Mouse (Mus musculus): Measurements from ENCODE around the gene Cxcl10. TPM values are rescaled to one million over a fixed set of nuclear protein-coding genes. Genes with fewer than 3 reads are reported as not detected.

The Cxcl10 gene
- total RNA-seq (2021) = not detected
- long read RNA-seq = 0 reads

DNA sequence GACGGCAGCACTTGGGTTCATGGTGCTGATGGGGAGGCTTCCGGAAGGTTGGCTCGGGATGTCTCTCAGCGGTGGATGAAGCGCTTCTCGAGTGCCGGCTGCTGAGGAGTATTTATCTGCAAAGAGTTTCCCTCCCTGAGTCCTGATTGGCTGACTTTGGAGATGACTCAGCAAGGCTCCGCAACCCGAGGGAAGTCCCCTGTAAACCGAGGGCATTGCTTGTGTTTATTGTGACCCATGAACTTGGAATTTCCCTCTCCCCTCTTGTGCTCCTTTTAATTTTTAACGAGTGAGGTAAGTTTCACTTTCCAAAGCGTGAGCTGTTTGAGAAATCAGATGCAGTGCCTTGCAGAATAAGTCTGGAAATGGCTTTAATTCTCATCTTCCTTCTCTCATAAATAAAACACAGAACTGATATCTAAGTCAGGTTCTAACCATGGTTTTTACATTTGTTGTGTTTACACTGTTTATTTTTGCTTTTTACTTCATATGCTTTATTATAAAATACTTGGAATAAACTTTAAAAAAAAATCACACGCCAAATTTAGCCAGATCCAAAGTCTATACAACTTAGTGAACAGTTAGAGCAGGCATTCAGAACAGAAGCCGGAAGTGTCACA lies at the start of gene Cxcl10:
Gene Cxcl10 (minus strand): TSS at position 96 of the 620 bp plus-strand sequence.
- peak in 1 of 2 experiments; percentile 33 for DNase-seq (ENCODE audit: low spot score in 2 of 2)

GRCm38 (mm10) chr5:92398153-92398552 lies 49.5 kb upstream of the Cxcl10 start:
- peak in 1 of 2 experiments; percentile 80 for DNase-seq (ENCODE audit: low spot score in 2 of 2)

DNA sequence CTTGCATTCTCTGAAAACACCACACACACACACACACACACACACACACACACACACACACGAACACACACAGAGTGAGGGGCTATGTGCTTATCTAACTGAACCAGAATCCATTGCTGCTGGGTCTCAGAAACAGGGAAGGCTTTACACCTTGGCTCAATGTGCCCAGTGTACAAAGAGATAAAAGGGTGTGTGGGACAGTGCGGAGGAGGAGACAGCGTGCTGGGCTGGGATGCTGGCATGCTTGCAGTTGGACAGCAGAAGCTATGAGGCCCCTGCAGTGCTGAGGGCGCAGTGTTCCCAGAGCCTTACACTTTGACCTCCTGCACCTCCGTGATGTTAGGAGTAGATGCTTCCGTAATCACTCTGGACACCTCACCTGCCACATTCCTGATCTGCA lies 47.8 kb upstream of the Cxcl10 start:
- DNase-seq (ENCODE audit: low spot score in 2 of 2) = no peak

DNA sequence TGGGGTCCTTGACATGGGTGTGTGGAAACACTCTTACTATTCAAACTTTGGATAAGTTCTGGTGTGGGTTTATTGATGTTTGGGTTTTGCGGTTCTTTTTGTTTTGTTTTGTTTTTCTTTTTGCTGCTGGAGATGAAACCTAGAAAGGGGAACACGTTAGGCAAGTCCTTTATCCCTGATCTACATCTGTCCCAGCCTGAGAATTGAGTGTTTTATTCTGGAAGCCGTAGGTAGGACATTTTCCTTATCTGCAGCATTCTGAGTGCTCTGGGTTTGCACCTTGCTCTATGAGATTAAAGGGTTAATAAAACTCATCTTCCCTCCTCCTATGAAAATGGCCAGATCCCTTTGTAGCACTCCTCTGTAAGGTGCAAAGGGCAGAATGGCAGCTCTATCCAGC lies 47.1 kb upstream of the Cxcl10 start:
- DNase-seq (ENCODE audit: low spot score in 2 of 2) = no peak

- no peak for DNase-seq (ENCODE audit: low spot score in 2 of 2)
Observed at GRCm38 (mm10) chr5:92393863-92394262, 45.2 kb upstream of the Cxcl10 start.

DNA sequence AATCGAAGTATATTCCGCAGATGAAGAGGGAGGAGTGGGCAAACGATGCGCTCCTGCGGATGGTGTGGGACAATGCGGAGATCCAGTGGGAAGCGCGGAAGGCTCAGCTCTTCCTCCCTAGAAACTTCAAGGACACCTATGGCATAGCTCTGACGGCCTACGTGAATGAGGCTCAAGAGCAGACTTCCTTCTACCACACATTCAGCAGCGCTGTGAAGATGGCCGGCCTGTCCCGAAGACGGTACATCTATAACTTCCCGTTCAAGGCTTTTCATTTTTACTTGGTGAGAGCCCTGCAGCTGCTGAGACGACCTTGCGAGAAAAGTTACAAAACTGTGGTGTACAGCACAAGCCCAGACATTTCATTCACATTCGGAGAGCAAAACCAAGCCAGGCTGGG lies 43.9 kb upstream of the Cxcl10 start:
- DNase-seq (ENCODE audit: low spot score in 2 of 2) = no peak

DNA sequence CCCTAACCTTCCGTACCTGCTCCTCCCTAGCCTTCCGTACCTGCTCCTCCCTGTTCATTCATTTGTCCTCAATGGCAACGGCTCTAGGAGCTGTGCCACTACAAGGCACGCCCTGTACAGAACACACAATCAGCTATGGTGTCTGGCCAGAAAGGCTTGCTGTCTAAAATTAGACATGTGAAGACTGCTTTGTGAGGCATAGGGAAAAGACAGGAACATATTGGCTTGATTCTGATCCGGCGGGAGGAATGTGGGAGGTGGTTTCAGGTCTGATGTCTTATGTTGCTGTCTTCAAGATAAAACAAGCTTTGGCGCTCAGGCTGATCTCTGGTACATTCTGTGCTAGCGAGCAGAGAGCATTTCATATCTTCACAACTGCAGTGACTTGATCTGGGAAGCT lies 41.9 kb upstream of the Cxcl10 start:
- peak in 1 of 2 experiments; percentile 51 for DNase-seq (ENCODE audit: low spot score in 2 of 2)

- DNase-seq (ENCODE audit: low spot score in 2 of 2) = no peak
Observed at GRCm38 (mm10) chr5:92389977-92390376, 41.3 kb upstream of the Cxcl10 start.

GRCm38 (mm10) chr5:92387433-92387832 lies 38.7 kb upstream of the Cxcl10 start:
- no peak for DNase-seq (ENCODE audit: low spot score in 2 of 2)

- no peak for DNase-seq (ENCODE audit: low spot score in 2 of 2)
Observed at GRCm38 (mm10) chr5:92386643-92387042, 38.0 kb upstream of the Cxcl10 start.

- DNase-seq (ENCODE audit: low spot score in 2 of 2) = no peak
Observed at GRCm38 (mm10) chr5:92386102-92386501, 37.4 kb upstream of the Cxcl10 start.

DNA sequence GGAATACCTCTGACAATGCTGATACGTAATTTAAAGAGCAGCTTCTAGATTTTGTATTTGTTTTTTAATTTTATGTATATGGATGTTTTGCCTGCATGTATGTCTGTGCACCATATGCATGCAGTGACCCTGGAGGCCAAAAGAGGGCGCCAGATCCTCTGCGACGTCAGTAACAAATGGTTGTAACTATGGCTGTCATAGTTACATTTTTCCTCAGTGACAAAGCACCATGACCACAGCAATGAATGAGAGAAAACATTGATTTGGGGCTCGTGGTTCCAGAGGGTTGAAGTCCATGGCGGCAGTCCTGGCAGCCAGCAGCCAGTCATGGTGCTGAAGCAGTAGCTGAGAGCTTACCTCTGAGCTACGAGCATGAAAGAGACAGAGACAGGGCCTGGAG lies 36.2 kb upstream of the Cxcl10 start:
- DNase-seq (ENCODE audit: low spot score in 2 of 2) = no peak

DNA sequence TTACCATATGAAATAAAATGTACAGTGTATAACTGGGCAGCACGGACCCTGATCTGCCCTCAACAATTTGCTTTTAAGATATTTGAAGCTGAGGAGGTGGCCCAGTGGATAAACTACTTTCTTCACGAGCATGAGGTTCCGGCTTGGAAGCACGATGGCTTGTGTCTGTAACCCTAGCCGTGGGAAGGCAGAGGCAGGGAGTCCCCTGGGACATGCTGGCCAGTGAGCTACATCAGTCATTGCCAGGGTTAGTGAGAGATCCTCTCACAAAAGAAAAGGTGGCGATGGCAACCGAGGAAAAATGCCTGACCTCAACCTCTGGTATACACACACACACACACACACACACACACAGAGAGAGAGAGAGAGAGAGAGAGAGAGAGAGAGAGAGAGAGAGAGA lies 35.1 kb upstream of the Cxcl10 start:
- DNase-seq (ENCODE audit: low spot score in 2 of 2) = no peak

DNA sequence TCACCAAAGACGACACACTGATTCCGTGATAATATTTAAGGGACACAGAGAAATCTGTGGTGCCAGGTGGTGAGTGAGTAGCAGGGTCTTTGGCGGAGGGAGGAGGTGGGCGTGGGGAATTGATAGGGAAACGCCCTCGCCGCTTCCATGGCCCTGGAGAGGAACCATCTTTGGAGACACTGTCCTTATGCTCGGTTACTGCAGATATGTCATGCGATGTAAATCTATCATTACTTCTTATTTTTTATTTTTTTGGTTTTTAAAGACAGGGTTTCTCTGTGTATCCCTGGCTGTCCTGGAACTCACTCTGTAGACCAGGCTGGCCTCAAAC lies 33.6 kb upstream of the Cxcl10 start:
- DNase-seq (ENCODE audit: low spot score in 2 of 2) = no peak

GRCm38 (mm10) chr5:92381550-92382348 lies 33.1 kb upstream of the Cxcl10 start:
- peak; percentile 68 to 94 for DNase-seq (ENCODE audit: low spot score in 2 of 2)

DNA sequence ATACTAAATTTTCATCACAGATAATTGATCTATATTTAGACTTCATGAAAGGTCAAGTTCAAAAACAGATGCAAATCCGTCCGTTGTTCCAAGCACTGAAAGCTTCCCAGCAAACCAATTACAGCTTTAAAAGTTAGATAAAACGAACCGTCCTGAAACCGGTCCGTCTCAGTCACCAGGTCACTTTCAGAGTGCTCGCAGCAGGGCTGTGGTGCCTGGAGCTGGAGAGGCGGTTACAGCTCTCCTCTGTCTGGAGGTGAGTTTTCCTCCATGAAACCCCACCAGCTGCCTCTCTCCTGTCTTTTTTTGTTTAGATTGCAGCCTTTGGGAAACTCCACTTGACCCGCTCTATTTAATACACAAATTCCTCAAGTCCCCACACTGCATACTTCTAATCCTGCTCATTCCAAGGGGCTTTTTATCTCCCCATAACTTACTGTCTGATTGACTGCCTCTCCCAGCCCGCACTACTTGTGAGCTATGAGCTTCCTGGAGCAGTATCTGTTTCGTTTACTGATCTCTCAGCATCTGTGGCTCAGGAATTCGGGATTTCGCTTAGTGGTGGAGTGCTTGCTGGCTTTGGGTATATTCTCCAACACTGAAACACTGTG lies 28.2 kb upstream of the Cxcl10 start:
- no peak for DNase-seq (ENCODE audit: low spot score in 2 of 2)

- no peak for DNase-seq (ENCODE audit: low spot score in 2 of 2)
Observed at GRCm38 (mm10) chr5:92375368-92375767, 26.7 kb upstream of the Cxcl10 start.

DNA sequence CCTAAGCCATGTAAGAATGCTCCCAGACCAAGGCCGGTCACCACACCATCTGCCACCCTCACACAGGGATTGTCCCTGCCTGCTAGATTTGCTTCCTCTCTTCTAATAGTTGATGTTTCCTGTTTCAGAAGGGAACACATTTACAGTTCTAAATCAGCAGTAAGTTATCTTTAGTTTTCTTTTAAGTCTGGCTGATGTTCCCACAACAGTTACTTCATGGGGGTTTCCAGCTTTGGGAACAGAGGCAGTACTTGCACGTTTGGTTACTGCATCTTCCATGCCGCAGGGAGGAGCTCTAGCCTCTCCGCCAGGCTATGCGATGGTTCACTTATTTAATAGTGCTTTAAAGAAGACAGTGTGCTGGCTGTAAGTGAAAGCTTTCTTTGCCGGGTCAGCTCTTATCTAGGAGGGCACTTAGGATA lies 26.0 kb upstream of the Cxcl10 start:
- DNase-seq (ENCODE audit: low spot score in 2 of 2) = no peak

DNA sequence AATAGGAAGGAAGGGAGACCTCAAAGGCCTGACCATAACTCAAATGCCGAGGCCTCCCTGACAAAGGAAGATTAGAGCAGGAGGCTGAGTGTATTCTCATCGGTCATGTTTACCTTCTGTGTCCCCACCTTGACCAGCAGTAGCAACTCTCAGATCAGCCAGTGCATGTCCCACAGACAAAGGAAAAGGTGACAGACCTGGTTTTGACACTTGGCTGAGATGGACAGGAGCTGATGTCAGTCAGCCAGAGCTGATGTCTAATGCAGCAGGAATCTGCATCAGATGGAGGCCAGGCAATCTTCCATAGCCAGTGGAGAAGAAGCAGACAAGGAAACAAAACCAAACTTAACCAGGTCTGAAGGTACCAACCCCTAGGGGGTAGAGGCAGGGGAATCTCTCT lies 23.9 kb upstream of the Cxcl10 start:
- DNase-seq (ENCODE audit: low spot score in 2 of 2) = no peak

DNA sequence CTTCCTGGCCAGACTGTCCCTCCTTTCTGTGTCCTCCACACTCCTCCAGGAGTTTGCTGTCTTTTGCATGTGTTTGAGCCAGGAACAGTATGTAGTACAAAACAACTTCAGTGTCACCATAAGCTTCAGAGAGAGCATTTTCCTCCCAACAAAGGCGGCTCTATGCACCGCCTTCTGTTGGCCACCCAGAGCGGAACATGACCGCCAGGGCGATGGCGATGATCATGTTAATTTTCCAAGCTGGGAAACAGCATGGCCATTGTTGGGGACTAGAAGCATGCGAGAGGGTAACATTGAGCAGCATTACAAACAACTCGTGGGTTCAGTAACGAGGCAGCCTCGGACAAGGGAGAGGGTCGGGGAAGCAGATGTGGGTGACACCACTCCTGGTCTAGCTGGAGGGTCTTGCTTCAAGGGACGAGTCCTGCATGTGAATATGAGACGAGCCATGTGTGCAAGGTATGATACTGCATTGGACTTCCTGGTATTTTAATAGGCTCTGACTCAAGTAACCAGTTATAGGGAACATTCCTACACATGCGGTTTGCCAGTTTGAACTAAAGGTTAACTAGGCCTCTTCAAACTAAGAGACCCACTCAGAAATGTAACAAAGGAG lies 22.8 kb upstream of the Cxcl10 start:
- DNase-seq (ENCODE audit: low spot score in 2 of 2) = no peak

GRCm38 (mm10) chr5:92370891-92371290 lies 22.2 kb upstream of the Cxcl10 start:
- DNase-seq (ENCODE audit: low spot score in 2 of 2) = no peak

DNA sequence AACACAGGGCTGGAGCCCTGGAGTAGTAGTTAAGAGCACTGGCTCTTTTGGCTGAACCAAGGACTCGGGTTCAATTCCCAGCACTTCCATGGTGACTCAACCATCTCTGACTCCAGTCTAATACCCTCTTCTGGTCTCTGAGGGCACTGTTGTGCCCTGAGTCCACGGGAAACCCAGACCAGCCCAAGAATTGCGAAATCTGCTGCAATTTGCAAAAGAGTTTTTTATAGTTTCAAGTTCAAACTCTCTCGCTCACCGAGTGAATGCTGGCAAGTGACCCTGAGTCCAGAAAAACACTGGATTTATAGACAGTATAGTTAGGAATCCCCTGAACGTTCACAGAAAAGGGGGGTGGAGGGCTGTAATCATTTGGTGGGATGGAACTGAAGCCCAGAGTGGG lies 21.7 kb upstream of the Cxcl10 start:
- DNase-seq (ENCODE audit: low spot score in 2 of 2) = no peak

All from layer of hippocampus, adult 18-20 months (tissue).